Mouse (Mus musculus): Measurements from ENCODE around the gene Tbc1d22b.
"Not testable (repeated sequence)": the region's sequence is repeated elsewhere in the genome, so short reads cannot be mapped to it uniquely, and the experiment has no call there.

The Tbc1d22b gene

GRCm38 (mm10) chr17:29549543-29550428 is at the start of gene Tbc1d22b, which contains the start of gene Gm17657:
TSS of gene Tbc1d22b (plus strand) at chr17:29549785.
TSS of gene Gm17657 (minus strand) at chr17:29549638.
- DNase-seq, result peak; percentile 98

- DNase-seq, result no peak
Measured at GRCm38 (mm10) chr17:29500243-29500740, 49.3 kb upstream of the Tbc1d22b start.

- DNase-seq, result no peak
Measured at GRCm38 (mm10) chr17:29500802-29501469, 48.6 kb upstream of the Tbc1d22b start.

GRCm38 (mm10) chr17:29502005-29502668 is 47.4 kb upstream of the Tbc1d22b start:
- no peak for DNase-seq

GRCm38 (mm10) chr17:29502669-29503665 is 46.6 kb upstream of the Tbc1d22b start:
- no peak for DNase-seq

GRCm38 (mm10) chr17:29503700-29504099 is 45.9 kb upstream of the Tbc1d22b start:
- DNase-seq, result no peak

GRCm38 (mm10) chr17:29508927-29509608 is 40.5 kb upstream of the Tbc1d22b start:
- DNase-seq, result no peak

GRCm38 (mm10) chr17:29510691-29511090 is 38.9 kb upstream of the Tbc1d22b start:
- no peak for DNase-seq

- peak; percentile 83 for DNase-seq
Measured at GRCm38 (mm10) chr17:29513044-29513730, 36.4 kb upstream of the Tbc1d22b start.

- peak; percentile 88 for DNase-seq
Measured at GRCm38 (mm10) chr17:29514435-29514834, 35.1 kb upstream of the Tbc1d22b start.

GRCm38 (mm10) chr17:29518665-29519064 is 30.9 kb upstream of the Tbc1d22b start:
- not testable (repeated sequence) for DNase-seq

GRCm38 (mm10) chr17:29519731-29520130 is 29.9 kb upstream of the Tbc1d22b start:
- no peak for DNase-seq

GRCm38 (mm10) chr17:29525613-29526012 is 24.0 kb upstream of the Tbc1d22b start:
- no peak for DNase-seq

GRCm38 (mm10) chr17:29528568-29529187 is 20.9 kb upstream of the Tbc1d22b start:
- peak; percentile 14 for DNase-seq

GRCm38 (mm10) chr17:29530508-29530907 is 19.1 kb upstream of the Tbc1d22b start:
- DNase-seq, result no peak

GRCm38 (mm10) chr17:29531278-29531677 is 18.3 kb upstream of the Tbc1d22b start:
- no peak for DNase-seq

- peak; percentile 26 for DNase-seq
Measured at GRCm38 (mm10) chr17:29531757-29532384, 17.7 kb upstream of the Tbc1d22b start.

- DNase-seq, result no peak
Measured at GRCm38 (mm10) chr17:29533866-29534265, 15.7 kb upstream of the Tbc1d22b start.

GRCm38 (mm10) chr17:29540426-29540825 is 9.2 kb upstream of the Tbc1d22b start:
- no peak for DNase-seq

- peak; percentile 87 for DNase-seq
Measured at GRCm38 (mm10) chr17:29541419-29541818, 8.2 kb upstream of the Tbc1d22b start.
